Mouse (Mus musculus) embryo, embryonic 11 days (tissue): ENCODE data around the gene Plch1.
A peak's percentile ranks its signal among the peaks of the same experiment; 100 is the strongest.

Experiments
- DNase-seq: peaks from one replicate; pipeline ENCODE4 v3.0.0-alpha.2; 2015

The Plch1 gene

GRCm38 (mm10) chr3:63899309-63899695 is at the start of gene Plch1:
Gene Plch1 (minus strand): TSS chr3:63899472.
- peak; percentile 92 for DNase-seq

GRCm38 (mm10) chr3:63941204-63941850 is 42.1 kb upstream of the Plch1 start:
- no peak for DNase-seq

- DNase-seq: no peak
Measured at GRCm38 (mm10) chr3:63938928-63939327, 39.7 kb upstream of the Plch1 start.

- peak; percentile 94 for DNase-seq
Measured at GRCm38 (mm10) chr3:63928878-63929859, 29.9 kb upstream of the Plch1 start, which contains the start of gene E130311K13Rik. Gene E130311K13Rik (minus strand): TSS chr3:63929472.

DNA sequence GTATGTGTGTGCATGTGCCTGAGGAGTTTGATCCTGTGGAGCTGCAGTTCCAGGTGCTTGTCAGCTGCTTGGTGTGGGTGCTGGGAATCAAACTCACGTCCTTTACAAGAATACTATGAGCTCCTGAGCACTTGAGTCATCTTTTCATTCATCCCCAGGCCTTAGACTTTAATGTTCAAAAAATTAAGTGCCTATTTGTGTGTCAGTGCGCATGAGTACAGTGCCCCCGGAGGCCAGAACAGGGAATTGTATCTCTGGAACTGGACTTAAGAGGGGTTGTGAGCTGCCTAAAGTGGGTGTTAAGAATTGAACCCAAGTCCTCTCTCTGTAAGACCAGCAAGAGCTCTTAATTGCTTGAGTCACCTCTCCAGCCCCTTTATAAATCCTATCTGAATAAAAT is 20.4 kb upstream of the Plch1 start:
- peak; percentile 48 for DNase-seq

GRCm38 (mm10) chr3:63910301-63910700 is 11.0 kb upstream of the Plch1 start:
- DNase-seq: no peak

DNA sequence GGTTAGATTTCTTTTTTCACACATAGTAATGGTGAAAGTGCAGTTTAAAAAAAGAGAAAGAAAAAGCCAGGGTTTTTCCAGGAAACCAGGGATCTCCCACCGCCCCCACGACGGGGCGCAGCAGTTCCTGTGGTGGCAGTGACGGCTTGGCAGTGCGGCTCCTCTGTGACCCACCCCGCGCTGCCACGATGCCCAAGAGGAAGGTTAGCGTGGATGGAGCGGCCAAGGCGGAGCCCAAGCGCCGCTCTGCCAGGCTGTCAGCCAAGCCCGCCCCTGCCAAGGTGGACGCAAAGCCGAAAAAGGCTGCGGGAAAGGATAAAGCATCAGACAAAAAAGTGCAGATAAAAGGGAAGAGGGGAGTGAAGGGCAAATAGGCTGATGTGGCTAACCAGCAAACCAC is 6.0 kb upstream of the Plch1 start:
- peak; percentile 54 for DNase-seq

GRCm38 (mm10) chr3:63904157-63904556 is 4.9 kb upstream of the Plch1 start:
- no peak for DNase-seq

GRCm38 (mm10) chr3:63900021-63900571 is 824 bp upstream of the Plch1 start:
- peak; percentile 63 for DNase-seq

DNA sequence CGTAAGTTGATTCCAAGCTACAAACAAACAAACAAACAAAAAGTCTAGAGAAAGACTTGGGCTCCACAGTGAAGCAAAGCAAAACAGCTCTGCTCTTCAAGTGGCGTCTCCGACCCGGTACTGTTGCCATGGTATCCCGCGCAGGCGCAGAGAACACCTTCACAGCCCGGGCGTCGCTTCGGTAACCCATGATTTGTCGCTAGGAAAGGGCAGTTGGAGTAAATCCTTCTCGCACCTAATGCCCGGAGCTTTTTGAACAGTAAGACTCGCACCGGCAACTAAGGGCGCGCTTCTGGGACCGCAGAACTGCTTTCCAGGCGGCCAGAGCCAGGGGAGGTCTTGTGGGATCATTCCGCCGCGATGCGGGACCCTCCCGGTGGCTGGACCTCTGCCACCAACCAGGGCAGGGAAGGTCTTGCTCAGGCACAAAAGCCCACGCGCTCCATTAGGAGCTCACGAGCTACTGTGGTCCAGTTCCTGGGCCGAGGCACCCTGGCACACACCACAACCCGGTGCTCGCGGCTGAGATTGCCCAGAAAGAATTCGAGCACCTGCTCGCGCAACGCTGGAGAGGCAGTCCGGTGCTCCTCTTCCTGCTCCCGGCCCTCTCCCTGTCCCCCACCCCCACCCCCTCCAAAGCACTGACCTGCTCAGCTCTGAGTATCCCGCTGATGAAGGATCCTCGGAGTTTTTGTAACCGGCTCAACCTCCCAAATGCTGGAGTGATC is 527 bp downstream of the Plch1 start:
- peak; percentile 92 for DNase-seq

GRCm38 (mm10) chr3:63897177-63897576 is 2.1 kb downstream of the Plch1 start:
- DNase-seq: no peak

GRCm38 (mm10) chr3:63896303-63896702 is 3.0 kb downstream of the Plch1 start:
- no peak for DNase-seq

DNA sequence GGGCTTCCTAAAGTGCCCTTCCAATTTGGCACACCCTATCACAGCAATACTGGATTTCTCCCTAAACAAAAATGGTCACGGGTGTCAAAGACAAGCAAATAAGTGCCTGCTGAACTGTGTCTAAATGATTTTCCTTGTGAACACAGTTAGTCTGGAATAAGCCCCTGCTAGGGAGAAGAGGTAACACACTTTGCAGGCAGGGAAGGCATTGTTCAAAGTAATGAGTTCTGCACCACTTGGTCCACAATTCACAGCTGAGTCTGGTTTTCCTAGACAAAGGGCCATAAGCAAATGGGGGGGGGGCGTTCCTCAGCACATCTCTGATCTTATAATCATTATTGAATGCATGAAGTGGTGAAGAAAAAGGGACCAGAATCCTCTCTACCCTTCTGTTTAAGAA is 3.5 kb downstream of the Plch1 start:
- no peak for DNase-seq

GRCm38 (mm10) chr3:63893677-63894076 is 5.6 kb downstream of the Plch1 start:
- DNase-seq: no peak

DNA sequence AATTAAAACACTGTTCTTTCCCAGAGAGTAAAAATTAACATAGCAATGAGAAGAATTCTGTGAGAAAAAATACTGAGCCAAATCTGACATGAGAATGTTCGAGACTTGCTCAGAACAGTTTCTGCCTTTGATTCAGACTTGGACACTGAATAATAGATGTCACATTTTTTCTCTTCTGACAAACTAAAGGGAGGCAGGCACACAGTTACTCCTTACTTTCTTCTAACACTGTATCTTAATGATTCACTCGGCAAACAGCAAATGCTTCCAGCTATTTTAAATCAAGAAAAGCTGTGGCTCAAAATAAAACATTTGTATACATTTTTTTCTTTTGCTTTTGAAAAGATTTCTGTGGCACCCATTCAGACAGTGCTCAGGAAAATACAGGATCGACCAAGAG is 7.1 kb downstream of the Plch1 start:
- DNase-seq: no peak

GRCm38 (mm10) chr3:63881065-63881464 is 18.2 kb downstream of the Plch1 start:
- DNase-seq: no peak

GRCm38 (mm10) chr3:63878995-63879666 is 20.1 kb downstream of the Plch1 start:
- peak; percentile 47 for DNase-seq

DNA sequence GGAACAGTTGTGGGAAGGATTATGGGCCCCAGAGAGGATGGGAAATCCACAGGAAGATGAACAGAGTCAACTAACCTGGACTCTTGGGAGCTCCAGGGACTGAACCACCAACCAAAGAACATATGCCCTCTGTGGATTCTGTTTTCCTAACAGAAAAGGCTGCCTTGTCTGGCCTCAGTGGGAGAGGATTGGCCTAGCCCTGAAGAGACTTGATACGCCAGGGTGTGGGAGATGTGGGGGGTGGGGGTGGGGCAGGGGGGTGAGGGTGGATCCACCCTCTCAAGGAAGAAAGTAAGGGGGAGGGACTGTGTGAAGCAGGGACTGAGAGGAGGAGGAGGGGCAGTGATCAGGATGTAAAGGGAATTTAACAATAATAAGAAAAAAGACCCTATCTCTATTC is 26.5 kb downstream of the Plch1 start:
- no peak for DNase-seq

GRCm38 (mm10) chr3:63871249-63871648 is 28.0 kb downstream of the Plch1 start:
- peak; percentile 66 for DNase-seq

- DNase-seq: peak; percentile 71
Measured at GRCm38 (mm10) chr3:63868285-63868684, 31.0 kb downstream of the Plch1 start.

DNA sequence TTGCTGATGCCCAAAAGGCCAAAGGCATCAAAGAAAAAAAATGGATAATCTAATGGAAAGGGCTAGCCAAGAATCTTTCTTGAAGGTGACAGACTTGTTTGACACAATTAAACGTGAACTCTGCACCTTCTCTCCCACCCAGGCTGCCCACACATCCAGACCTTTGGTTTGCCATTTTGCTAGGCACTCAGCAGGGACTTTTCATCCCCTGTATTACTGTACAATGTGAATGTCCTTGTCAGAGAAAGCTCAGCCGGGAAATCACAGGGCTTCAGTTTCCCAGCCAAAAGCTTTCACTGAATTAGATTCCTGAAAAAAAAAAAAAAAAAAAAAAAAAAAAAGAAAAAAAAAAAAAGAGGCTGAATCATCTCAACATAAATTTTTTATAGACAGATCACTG is 34.2 kb downstream of the Plch1 start:
- no peak for DNase-seq

GRCm38 (mm10) chr3:63862716-63863115 is 36.6 kb downstream of the Plch1 start:
- DNase-seq: no peak
